Mouse (Mus musculus) erythroblast, embryonic 14.5 days (primary cell): ENCODE results near the gene Gnb3. TPM values are rescaled to one million over a fixed set of nuclear protein-coding genes. Genes with fewer than 3 reads are reported as not detected.
"Not testable (repeated sequence)": the region's sequence is repeated elsewhere in the genome, so short reads cannot be mapped to it uniquely, and the experiment has no call there.

Experiments
- H3K27me3 ChIP-seq: 2 replicates; pipeline ENCODE4 v1.6.1; 2012; ENCODE audit warnings: inconsistent platforms; ENCODE audit not compliant: control insufficient read depth
- H3K36me3 ChIP-seq: 2 replicates; pipeline ENCODE4 v1.6.1; 2012; ENCODE audit warnings: mild to moderate bottlenecking, inconsistent platforms; ENCODE audit not compliant: control insufficient read depth
- H3K4me1 ChIP-seq: 2 replicates; pipeline ENCODE4 v1.6.1; 2012; ENCODE audit warnings: inconsistent platforms; ENCODE audit not compliant: control insufficient read depth
- H3K4me3 ChIP-seq: replicated peaks from 2 replicates; pipeline ENCODE3; 2012; ENCODE audit warnings: moderate library complexity, mild to moderate bottlenecking, inconsistent platforms
- H3K9me3 ChIP-seq: 2 replicates; pipeline ENCODE4 v1.6.1; 2012; ENCODE audit warnings: low read length, inconsistent platforms, mixed read lengths; ENCODE audit not compliant: control insufficient read depth
- GATA1 ChIP-seq: IDR thresholded peaks from 2 replicates; pipeline ENCODE4 v1.6.1; 2012; ENCODE audit warnings: low read length, inconsistent platforms, mixed read lengths
- TAL1 ChIP-seq: IDR thresholded peaks from 3 replicates; pipeline ENCODE4 v1.6.1; 2012; ENCODE audit warnings: low read length, inconsistent platforms, mixed read lengths
- polyA plus RNA-seq: library from polyadenylated mRNA; stranded (reverse); fragments of >175 nt; gene quantifications from 2 replicates; pipeline ENCODE4 v1.2.3, GENCODE M21; 2012

The Gnb3 gene
- polyA plus RNA-seq, 1 experiment, result not detected

- peaks cover 12% of the 10 kb centered on the region for H3K27me3 ChIP-seq
- TF ChIP-seq TAL1, result no peak
- TF ChIP-seq GATA1, result no peak
- H3K36me3 ChIP-seq, result peaks cover 18% of the 10 kb centered on the region
- no peaks in the 10 kb centered on the region for H3K9me3 ChIP-seq
- no peak overlapping the region for H3K4me3 ChIP-seq
- H3K4me1 ChIP-seq, result peaks cover 9% of the 10 kb centered on the region
Measured at GRCm38 (mm10) chr6:124839805-124840204, 270 bp downstream of the Gnb3 start.

GRCm38 (mm10) chr6:124836411-124836810, 3.7 kb downstream of the Gnb3 start:
- peaks cover 52% of the 10 kb centered on the region for H3K36me3 ChIP-seq
- peaks cover 12% of the 10 kb centered on the region for H3K27me3 ChIP-seq
- H3K9me3 ChIP-seq, result no peaks in the 10 kb centered on the region
- no peak overlapping the region for H3K4me3 ChIP-seq
- peaks cover 32% of the 10 kb centered on the region for H3K4me1 ChIP-seq
- TF ChIP-seq TAL1, result no peak
- no peak for TF ChIP-seq GATA1

- Histone ChIP-seq H3K27me3 (peaks cover 12% of the 10 kb centered on the region), H3K9me3 (no peaks in the 10 kb centered on the region), H3K36me3 (peaks cover 58% of the 10 kb centered on the region), H3K4me1 (peaks cover 38% of the 10 kb centered on the region), H3K4me3 (no peak overlapping the region)
- no peak for TF ChIP-seq TAL1
- no peak for TF ChIP-seq GATA1
Measured at GRCm38 (mm10) chr6:124835531-124835930, 4.5 kb downstream of the Gnb3 start.

DNA sequence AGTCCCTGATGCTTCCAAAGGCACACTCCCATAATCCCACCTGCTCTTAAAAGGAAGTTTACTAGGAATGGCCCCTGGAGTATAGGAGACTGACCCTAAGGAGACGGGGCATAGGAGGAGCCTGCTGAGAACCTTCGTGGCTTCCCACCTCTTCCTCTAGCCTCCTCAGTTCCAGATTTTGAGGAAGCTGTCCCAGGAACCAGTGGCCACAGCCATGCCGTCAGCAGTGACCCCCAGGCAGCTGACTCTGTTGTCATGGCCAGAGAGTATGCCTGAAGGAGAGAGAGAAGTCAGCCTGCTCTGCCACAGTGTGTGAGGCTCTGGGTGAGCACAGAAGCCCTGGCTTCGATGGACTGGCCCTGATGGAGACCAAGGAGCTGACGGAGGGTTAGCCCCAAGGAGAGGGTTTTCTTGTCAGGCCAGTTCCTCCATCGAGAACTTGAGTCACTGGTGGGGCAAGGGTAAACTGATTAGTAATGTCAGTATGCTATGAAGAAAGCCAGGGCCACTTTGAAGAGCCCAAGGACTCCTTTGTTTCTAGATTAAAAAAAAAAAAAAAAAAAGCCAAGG, 5.5 kb downstream of the Gnb3 start:
- Histone ChIP-seq H3K9me3 (no peaks in the 10 kb centered on the region), H3K4me1 (peaks cover 36% of the 10 kb centered on the region), H3K27me3 (peaks cover 6% of the 10 kb centered on the region), H3K36me3 (peaks cover 60% of the 10 kb centered on the region), H3K4me3 (no peak overlapping the region)
- TF ChIP-seq TAL1, result no peak
- TF ChIP-seq GATA1, result no peak

DNA sequence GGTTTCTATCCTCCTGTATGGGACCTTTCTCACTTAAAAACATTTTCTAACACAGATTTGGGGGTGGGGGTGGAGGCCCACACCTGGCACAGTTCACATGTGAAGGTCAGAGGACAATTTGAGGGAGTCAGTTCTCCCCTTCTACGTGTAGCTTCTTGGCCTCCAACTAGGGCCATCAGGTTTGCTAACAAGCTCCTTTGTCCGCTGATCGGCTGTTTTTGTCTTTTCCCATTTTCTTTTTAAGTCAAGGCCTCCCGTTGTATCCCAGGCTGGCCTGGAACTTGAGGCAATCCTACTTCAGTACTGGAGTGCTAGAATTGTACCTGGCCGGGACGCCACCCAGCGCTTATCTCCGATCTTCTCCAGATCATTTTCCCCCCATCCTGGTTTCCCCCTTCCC, 8.4 kb downstream of the Gnb3 start:
- H3K4me1 ChIP-seq, result peaks cover 56% of the 10 kb centered on the region
- TF ChIP-seq GATA1 (no peak), TAL1 (no peak)
- H3K27me3 ChIP-seq, result no peaks in the 10 kb centered on the region
- peaks cover 69% of the 10 kb centered on the region for H3K36me3 ChIP-seq
- peak overlapping the region; percentile 74 for H3K4me3 ChIP-seq
- no peaks in the 10 kb centered on the region for H3K9me3 ChIP-seq

GRCm38 (mm10) chr6:124831199-124831598, 8.9 kb downstream of the Gnb3 start:
- not testable (repeated sequence) for H3K27me3 ChIP-seq, H3K9me3 ChIP-seq
- Histone ChIP-seq H3K36me3 (peaks cover 68% of the 10 kb centered on the region), H3K4me1 (peaks cover 56% of the 10 kb centered on the region), H3K4me3 (peak overlapping the region; percentile 74)

DNA sequence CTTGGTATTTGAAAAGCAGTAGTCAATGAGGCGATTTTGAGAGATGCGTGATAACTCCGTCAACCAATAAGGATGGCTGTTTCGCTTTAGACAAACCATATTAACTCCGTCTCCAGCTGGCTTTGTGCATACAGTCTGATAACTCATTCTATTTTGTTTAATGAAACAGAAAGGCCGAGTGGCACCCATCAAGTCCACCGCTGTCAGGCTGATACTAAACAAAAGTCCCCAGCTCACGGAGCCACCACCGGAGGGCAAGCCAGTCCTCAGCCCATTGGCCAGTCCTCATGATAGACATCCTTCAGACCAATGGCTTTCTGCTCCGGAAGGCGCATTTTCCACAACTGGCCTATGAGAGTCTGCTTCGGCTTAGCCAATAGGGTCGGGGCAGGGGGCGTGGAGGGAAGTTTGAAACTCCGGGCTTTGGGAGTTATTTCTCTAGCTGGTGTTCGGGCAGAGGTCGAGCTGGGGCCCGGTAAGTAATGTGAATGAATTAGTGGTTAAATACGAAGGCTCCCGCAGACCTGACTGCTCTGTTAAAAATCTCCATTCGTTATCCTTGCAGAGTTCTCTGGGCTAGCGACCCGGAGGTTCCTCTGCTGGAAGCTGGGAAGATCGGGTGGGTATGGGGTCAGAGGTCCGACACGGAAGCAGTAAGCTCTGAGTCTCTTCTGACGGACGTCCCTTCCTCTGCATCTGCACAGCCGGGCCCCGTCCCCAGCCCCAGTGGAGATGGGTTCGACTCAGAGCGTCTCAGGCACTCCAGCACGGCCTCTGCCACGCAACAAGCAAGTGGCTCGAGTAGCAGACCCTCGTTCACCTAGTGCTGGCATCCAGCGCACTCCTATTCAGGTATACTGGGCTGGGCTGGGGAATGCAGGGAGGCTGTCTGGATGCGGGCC, 10.0 kb downstream of the Gnb3 start:
- Histone ChIP-seq H3K36me3 (peaks cover 68% of the 10 kb centered on the region), H3K4me3 (peak overlapping the region; percentile 74), H3K4me1 (peaks cover 49% of the 10 kb centered on the region), H3K27me3 (no peaks in the 10 kb centered on the region), H3K9me3 (no peaks in the 10 kb centered on the region)
- TF ChIP-seq TAL1 (no peak), GATA1 (peak; percentile 63)

- TF ChIP-seq GATA1 (no peak), TAL1 (no peak)
- Histone ChIP-seq H3K27me3 (no peaks in the 10 kb centered on the region), H3K4me1 (peaks cover 44% of the 10 kb centered on the region), H3K36me3 (peaks cover 68% of the 10 kb centered on the region), H3K9me3 (no peaks in the 10 kb centered on the region), H3K4me3 (peak within 1 kb of the TSS; percentile 74)
Measured at GRCm38 (mm10) chr6:124828868-124829798, 10.9 kb downstream of the Gnb3 start, which contains the start of the genes Usp5 and Cdca3. Usp5 (minus strand) TSS chr6:124829484. Cdca3 (plus strand) TSS chr6:124829547.
